Mouse (Mus musculus): ENCODE measurements at regions not wholly inside any gene's neighbourhood (a gene's known extent, or its start where the extent isn't known, plus 50 kb on each side); places are given as distances from the start of the nearest gene placed in this dataset.
A peak's percentile ranks its signal among the peaks of the same experiment; 100 is the strongest.

DNA sequence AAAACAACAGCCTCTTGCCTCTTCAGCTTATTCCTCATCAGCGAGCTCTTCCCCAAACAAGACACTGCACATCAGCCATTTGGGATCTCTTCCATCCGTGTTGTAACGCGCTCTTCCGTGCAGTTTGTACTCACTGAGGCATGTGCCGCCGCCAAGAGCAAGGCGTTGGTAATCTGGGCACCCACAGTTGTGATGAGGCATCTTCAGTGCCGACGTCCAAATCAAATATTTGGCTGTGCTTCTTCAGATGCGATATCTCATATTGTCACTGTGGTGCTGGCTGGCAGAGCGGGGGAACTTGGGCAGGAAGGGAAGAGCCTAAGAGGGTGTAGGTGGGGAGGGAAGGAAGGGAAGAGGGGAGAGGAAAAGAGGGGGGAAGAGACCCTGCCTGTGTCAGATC lies 439.2 kb downstream of the Tmem182 start:
- peak; percentile 46 for DNase-seq (ENCODE audit: low read depth, low spot score)

DNA sequence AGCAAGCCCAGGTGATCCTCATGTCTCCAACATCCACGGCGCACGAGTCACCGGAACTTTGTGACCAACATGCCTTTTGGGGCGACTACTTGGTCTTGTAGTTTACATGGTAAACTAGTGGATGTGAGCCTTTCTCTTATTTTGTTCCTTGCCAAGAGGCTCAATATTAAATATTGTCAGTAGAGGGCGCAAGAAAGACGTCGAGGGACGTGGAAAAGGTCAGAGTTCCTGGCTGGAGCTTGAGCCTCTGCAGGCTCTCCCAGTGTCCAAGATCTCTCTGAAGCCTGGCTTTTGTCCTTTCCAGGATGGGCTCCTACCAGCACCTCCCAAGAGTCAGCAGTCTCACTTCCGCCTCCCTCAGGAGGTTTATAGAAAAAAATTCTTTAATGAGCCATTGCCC lies 458.8 kb downstream of the Tmem182 start:
- no peak for DNase-seq (ENCODE audit: low read depth, low spot score)

DNA sequence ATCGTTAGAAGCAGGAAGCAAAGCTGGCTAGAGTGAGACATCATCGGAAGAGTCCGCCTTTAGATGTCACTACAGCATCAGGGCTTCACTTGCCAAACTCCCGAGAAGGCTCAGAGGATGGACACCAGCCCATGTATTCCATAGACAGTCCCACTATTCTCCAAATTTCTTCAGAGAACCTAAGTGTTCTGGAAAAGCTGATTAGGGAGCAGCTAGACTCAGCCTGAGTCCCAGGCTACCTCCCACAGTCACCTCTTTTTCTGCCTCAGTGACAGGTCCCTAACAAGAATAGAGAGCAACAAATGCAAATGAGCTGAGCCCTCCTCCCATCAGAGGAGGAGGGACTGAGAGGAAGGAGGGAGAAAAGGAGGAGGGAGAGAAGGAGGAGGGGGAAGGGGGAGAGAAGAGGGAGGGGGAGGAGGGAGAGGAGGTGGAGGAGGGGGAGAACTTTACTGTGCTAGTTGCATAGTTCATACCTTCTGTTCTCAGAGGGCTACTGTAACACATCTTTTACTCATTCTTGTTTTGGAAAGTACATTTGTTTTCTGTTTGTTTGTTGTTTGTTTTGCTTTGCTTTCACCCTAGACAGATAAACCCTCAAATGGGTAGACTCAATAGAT lies 465.8 kb downstream of the Tmem182 start:
- DNase-seq (ENCODE audit: low read depth, low spot score): peak; percentile 40

DNA sequence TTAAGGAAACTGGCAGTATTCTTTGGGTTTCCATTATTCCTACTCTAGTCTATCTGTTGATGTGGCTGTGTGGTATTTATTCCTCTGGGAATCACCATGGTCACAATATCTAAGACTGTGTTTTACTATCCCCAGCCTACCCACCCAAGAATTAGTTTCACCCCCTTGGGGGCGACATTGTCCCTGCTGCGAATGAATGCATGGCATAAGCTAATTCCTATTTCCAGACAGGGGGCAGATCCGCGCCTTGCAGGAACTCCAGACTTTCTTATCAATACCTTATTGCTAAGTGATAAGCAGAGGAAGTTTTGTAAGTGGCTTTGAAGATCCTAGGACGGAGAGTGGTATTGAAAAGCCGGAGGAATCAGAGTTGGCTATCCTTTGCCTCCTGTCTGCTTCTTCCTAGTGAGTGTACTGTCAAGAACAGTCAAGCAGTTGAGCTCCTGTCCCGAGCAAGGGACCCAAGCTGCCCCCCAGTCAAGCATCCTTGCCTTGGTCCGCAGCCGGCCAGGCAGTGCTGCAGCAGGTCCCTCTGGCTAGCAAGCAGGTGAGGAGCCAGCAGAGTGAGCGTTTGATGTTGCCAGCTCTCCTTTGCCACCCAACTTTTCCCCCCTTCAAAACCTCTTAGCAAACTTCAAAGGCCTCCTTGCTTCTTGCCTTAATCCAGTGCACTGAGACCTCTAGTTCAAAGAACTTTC lies 469.3 kb downstream of the Tmem182 start:
- peak; percentile 49 for DNase-seq (ENCODE audit: low read depth, low spot score)

DNA sequence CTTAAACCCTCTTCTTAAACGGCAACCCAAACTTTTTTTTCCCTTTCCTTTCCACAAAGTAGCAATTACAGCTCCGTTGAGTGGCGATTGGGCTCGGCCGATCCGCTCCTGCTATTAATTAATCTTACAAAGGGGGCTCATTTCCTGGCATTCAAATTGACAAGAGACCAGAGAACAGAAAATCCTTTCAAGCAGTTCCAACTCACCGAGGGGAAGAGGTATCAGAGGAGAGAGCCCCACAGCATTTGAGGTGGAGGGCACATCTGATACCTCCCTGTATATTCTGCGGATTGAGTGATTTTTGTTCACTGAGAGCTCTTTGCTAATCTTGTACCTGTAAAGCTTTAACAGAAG lies 469.8 kb downstream of the Tmem182 start:
- DNase-seq (ENCODE audit: low read depth, low spot score): peak; percentile 24

DNA sequence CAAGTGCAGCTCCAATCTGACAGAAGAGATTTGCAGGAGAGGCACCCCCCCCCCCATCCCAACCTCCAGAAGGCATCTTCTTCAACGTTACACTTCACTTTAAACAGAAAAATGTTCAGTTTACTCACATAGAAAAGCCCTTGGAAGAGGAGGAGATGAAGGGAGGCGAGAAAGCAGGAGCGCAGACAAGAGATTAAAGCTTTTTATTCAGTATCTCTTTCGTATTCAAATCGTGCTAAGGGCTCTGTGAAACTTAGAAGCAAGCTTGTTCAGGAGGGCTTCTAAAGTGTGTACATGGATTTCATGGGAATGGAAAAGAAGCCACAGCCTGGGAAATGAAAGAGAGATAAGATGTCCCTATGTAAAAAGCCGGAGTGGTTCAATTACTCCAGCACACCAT lies 470.2 kb downstream of the Tmem182 start:
- DNase-seq (ENCODE audit: low read depth, low spot score): peak; percentile 26

DNA sequence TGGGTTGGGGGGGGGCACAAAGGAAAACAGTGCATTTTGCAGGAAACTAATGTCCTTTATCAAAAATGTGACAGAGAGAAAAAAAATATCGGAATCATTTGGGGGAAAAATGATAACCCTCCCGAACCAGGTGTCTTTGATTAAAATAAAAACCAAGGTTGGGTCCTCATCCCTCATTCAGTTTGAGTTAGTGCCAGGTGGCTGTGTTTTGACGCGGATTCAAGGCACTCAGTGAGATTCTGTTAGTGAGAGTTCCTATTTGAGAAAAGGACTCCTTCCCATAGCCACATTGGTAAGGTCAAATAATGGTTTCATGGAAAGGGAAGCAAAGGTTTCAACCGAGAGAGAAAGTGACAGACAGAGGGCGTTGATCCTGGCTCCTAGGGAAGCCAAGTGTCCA lies 470.9 kb downstream of the Tmem182 start:
- DNase-seq (ENCODE audit: low read depth, low spot score): no peak

DNA sequence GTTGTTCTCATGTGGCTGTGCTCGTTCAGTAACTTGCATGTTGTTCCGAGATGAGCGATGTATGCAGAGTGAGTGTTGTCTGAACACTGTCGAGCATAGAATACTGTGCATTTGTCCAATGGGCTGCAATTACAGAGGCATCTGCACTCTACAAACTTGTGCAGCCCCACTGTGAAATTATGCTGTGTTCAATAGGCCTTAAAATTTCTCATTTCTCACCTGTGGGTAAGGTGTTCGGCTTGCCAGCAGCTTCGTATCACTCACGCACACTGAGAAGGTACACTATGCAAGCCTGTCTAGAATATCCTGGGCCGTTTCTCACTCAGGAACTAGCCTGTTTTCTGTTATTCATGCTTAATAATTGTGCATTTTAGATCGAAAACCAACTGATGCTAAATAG lies 479.8 kb downstream of the Tmem182 start:
- DNase-seq (ENCODE audit: low read depth, low spot score): no peak

DNA sequence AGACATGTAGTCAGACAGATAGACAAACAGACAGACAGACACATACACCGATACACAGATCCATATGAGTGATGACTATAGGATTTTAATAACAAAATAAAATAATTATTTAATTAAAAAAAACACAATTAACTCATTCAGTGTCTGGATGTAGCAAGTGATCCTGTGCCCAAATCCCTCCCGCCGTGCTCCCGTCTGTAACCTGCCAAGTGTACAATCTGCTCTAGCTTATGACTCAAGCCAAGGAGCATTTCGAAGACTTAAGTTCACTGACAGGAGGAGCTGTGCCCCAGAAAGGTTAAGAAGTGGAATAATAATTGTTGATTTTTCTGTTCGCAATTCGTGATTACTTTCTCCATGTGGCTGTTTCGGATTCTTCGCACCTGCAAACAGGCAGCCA lies 480.8 kb downstream of the Tmem182 start:
- DNase-seq (ENCODE audit: low read depth, low spot score): no peak

DNA sequence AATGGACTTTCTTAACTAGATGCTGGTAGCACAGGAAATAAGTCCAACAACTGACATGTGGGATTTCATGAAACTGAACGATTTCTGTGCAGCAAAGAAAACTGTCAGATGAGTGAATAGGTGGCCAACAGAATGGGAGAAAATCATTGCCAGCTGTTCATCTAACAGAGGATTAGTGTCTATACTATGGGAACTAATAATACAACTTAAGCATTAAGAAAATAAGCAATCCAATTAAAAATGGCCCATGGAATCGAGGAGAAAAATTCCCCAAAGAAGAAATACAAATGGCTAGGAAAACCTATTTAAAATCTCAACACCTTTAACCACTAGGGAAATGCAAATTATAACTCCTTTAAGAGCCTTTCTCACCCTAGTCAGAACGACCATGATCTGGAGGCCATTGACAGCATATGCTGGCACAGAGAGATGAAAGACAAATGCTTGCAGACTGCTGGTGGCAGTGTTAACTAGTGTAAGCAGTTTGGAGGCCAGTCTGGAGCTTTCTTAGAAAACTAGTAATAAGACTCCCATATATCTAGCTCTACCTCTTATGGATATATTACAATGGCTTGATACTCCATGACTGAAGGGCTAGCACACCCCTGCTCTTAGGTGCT lies 521.6 kb downstream of the Tmem182 start:
- no peak for DNase-seq (ENCODE audit: low read depth, low spot score)

DNA sequence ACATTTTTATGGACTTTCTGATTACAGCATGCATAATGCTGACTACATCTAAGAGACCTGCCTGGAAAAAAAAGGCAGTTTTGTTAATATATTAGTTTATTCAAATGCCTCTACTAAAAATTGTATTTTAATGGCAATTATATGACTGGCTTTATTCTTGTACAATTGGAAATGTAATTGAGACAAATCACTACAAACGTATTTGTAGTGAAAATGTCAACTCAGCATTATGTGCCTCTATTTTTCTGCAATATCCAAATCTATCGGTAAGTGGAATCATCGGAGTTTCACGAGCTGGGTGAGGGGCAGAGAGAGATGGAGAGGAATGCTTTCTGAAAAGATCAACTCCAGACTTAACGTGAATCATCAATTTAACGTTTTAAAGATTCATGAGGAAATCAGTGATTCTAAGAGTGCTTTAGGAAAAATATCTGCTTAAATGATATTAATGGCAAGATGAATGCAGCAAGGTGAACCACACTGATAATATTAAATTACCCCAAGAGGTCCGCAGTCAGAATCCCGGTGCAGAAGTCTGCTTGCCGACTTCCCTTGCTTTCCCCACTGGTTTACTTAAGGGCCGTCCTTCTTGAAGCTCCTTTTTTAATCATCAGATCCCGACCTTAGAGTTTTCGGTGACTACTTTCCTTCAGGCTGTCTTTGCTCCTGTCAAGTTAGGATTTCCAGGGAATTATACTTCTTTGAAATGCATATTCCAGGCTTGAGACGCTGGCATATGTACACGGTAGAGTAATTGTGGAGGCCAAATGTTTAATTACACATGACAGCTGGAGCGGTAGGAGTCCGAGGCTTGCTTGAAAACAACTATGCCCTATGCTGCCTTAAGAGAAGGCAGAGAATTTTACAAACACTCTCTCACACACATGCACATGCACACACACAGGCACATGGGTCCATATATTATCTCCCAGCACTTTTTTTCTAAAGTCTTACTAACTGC lies 544.7 kb downstream of the Tmem182 start:
- DNase-seq (ENCODE audit: low read depth, low spot score): no peak

DNA sequence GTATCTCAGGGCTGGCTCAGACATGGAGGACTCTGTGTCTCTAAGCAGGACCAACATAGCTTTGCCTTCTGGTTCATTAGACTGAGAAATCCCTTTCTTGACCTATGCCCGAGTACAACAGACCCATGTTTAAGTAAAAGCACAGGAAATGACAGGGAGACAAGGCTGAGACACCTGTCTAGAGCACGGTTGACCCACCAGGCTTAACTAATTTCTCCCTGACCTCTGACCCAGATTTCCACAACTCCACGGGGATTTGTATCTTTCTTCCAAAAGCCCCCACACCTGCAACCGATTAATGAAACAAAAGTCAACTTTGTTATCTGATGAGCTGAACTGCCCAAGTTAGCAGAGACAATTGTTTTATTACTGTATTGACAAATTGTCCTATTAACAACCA lies 553.7 kb downstream of the Tmem182 start:
- DNase-seq (ENCODE audit: low read depth, low spot score): no peak

DNA sequence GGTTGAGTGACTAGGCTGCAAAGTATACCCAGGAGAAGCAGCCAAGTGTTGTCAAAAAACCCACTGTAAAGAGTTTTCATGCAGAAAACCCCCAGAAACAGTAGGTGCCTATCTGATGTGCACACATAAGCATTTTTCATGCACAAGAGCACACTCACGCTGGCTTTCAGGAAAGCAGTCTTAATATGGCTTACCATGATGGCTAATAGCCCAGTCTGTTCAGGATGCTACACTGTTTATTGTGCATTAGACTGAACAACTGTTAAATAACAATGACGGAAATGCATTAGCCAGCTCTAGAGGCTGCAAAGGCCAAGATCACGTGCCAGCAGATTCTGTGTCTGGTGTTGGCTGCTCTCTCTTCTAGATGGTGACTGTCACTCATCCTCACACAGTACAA lies 556.1 kb downstream of the Tmem182 start:
- no peak for DNase-seq (ENCODE audit: low read depth, low spot score)

DNA sequence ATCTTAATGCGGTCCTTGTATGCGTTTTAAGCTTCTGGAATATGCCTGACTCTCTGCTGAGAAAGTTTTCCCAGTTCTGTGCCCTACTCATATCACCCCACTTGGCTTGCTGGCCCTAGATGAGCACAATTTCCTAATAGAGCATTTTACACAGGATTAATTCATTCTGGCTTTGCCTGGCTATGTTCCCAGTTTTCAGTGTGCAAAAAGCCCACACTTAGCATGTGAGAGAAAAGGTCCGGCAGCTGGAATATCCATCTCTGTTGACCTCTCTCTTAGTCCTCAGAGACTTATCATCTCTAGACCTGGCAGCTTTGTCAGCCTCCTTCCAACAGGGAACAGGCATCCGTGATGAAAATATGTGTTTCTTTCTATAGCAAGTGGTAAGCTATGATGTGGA lies 574.6 kb downstream of the Tmem182 start:
- DNase-seq (ENCODE audit: low read depth, low spot score): no peak

DNA sequence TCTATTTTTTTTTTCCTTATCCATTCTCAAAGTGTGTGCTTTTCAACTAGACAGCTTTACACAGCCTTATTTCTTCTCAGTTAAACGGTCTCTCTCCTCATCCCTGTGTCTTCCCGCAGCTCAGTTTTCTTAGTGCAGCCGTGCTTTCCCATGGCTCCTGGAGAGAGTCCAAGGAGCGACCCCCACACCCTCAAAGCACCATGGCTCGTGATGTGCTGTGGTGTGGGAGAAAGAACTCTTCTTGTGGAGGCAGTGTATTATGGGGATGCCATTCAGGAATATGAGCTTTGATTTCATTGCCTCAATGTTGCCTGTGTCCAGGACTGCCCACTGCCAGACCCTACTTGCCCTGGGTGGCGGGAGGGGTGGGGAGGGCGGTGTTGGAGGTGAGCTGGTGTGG lies 576.1 kb downstream of the Tmem182 start:
- DNase-seq (ENCODE audit: low read depth, low spot score): no peak

DNA sequence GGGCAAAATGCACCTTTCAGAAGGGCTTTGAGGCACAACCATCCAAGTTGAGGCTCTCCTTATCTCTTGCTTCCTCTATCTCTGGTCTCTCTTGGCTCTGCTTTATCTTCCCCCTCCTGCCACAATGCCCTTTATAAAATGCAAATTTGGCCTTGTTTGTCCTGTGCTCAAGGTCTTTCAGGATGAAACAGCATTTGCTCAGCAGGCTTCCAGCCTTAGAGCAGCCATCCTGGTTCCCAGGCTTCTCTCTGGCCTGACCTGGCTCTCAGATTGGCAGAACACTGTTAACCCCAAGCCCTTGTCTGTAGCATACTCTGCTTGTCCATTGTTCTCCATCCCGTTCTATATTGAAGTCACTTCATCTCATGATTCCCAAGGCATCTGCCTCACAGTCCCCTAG lies 579.3 kb downstream of the Tmem182 start:
- DNase-seq (ENCODE audit: low read depth, low spot score): no peak

DNA sequence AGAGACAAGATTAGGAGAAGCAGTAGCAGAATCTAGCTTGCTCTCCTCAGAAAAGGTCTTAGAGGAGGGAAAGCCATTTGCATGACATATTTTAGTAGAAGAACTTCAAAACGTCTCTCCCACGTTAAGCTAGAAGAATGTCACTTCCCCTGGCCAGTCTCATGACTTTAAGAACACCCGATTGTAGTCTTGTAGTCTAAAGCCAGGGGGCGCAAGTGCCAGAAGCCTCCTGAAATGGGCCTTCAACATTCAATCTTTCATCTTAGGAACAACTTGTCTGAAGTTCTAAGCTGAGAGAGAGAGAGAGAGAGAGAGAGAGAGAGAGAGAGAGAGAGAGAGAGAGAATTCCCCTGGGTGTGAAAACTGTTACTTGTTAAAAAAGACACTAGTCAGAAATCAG lies 581.0 kb downstream of the Tmem182 start:
- no peak for DNase-seq (ENCODE audit: low read depth, low spot score)

DNA sequence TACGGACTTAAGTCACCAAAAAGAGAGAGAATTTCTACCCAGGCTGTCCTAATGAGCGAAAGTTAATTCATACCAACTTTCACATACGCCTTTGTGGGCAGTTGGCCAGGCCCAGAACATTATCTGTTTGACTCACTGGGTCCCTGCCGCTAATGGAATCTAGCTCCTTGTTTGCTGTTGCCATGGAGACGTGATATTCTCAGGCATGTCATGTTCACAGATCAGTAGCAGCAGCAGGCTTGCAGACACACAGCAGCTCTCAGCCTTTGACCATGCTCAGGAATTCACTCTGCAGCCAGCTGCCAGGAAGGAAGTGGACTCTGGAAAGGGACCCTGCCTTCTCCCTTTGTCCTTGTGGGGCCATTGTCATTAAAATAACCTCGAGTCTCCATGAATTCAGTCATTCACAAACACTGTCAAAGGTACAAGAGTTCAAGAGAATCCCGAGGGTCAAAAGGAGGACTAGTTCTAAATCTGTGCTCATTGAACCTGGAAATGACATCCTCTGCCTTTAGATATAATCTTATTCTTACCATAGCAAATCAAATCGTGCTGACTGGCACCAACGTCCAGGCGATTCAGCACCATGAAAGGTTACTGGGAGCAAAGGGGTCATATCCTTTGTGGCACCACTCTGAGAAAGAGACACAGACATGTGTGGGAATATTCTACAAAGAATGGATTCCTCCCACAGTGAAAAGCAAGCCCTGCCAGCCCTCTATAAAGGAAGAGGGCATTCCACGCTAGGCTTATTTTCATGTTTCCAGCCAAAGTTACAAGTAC lies 584.9 kb downstream of the Tmem182 start:
- peak; percentile 79 for DNase-seq (ENCODE audit: low read depth, low spot score)

DNA sequence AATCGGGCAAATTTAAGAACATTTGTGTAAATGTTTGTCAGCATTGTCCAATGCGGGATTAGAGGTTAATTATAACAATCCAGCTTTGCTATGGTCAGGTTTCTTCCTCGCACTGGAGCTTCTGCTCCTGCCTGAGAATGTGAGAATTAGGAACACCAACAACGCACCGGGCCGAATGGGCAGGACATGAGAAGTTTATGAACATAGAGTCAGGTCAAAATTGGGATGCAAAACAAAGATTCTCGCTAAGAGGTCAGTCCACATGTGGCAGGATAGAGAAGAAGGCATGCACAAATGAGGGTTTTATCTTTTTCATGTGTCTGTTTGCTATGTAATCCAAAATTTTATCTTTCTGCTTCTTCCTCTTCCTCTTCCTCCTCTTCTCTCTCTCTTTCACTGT lies 585.7 kb downstream of the Tmem182 start:
- DNase-seq (ENCODE audit: low read depth, low spot score): no peak

DNA sequence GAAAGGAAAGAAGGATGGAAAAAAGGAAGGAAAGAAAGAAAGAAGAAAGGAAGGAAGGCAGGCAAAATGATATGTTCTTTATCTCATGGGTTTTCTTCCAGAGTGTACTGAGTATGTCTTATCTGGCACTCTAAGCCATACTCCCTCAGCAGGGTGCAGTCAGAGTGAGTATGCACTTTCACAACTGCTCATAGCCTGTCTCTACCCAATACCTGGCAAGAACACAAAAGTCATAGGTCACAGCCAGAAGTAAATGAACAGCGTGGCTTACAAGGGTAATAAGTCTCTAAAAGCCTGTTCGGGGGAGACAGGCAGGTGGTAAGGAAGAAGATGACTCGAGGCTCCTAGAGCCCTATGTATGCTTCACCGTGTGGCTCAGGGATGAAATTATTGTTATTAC lies 587.9 kb downstream of the Tmem182 start:
- no peak for DNase-seq (ENCODE audit: low read depth, low spot score)

DNA sequence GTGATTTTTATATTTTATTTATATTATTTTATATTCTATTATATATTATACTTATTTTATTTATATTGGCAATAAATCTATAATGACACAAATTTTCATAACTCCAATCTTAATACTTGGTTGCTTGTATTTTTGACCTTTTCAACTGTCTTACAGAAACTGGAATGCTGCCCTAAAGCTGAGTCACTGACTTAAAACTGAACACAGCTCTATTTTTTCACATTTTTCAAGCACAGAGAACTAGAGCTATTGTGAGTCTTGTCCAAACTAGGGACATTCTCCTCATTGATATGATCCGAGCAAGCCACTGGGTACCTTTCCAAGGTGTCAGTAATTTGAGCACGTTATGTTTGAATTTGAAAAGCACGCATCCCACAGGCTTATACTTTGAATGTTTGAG lies 589.7 kb downstream of the Tmem182 start:
- DNase-seq (ENCODE audit: low read depth, low spot score): no peak

Measured in brain, embryonic 18.5 days (tissue).